Mouse (Mus musculus) megakaryocyte, adult 5-6 weeks (primary cell): ENCODE data around the gene Scfd2. TPM values are rescaled to one million over a fixed set of nuclear protein-coding genes. Genes with fewer than 3 reads are reported as not detected.
A peak's percentile ranks its signal among the peaks of the same experiment; 100 is the strongest.

ENCODE experiments used
- ATAC-seq: 2 replicates; pipeline ENCODE4 v1.8.0; 2016; ENCODE audit warnings: mild to moderate bottlenecking, inconsistent platforms; ENCODE audit not compliant: poor library complexity, severe bottlenecking
- total RNA-seq, 2 experiments: library from RNA; stranded (forward) in 1 of 2; stranded (reverse) in 1 of 2; fragments of 153-499, 151-499 nt in 1 of 2; fragments of 221-1000, 200-1000 nt in 1 of 2; gene quantifications; 2 replicates each; pipeline versions ENCODE4 v1.2.3 to v1.2.4; 2015 to 2017

Gene Scfd2
- total RNA-seq, 2 experiments from 2014 or later = 7.5 to 10.2 TPM

GRCm38 (mm10) chr5:74246453-74246852 is 285.1 kb downstream of the Scfd2 start:
- no peak for ATAC-seq

- ATAC-seq = no peak
Measured at GRCm38 (mm10) chr5:74245641-74246145, 285.9 kb downstream of the Scfd2 start.

- ATAC-seq = no peak
Measured at GRCm38 (mm10) chr5:74244406-74245019, 287.0 kb downstream of the Scfd2 start.

GRCm38 (mm10) chr5:74242654-74243053 is 288.9 kb downstream of the Scfd2 start:
- ATAC-seq = no peak

GRCm38 (mm10) chr5:74240926-74241680 is 290.5 kb downstream of the Scfd2 start:
- no peak for ATAC-seq

GRCm38 (mm10) chr5:74240298-74240697 is 291.3 kb downstream of the Scfd2 start:
- ATAC-seq = no peak

GRCm38 (mm10) chr5:74239369-74239768 is 292.2 kb downstream of the Scfd2 start:
- peak; percentile 57 for ATAC-seq

- ATAC-seq = no peak
Measured at GRCm38 (mm10) chr5:74233808-74234207, 297.8 kb downstream of the Scfd2 start.

- ATAC-seq = no peak
Measured at GRCm38 (mm10) chr5:74230525-74230924, 301.0 kb downstream of the Scfd2 start.

- ATAC-seq = peak; percentile 40
Measured at GRCm38 (mm10) chr5:74229775-74230413, 301.7 kb downstream of the Scfd2 start.

GRCm38 (mm10) chr5:74228938-74229337 is 302.6 kb downstream of the Scfd2 start:
- ATAC-seq = no peak

- no peak for ATAC-seq
Measured at GRCm38 (mm10) chr5:74227352-74227751, 304.2 kb downstream of the Scfd2 start.

GRCm38 (mm10) chr5:74226183-74226582 is 305.4 kb downstream of the Scfd2 start:
- no peak for ATAC-seq

GRCm38 (mm10) chr5:74224480-74224879 is 307.1 kb downstream of the Scfd2 start:
- no peak for ATAC-seq

GRCm38 (mm10) chr5:74222626-74223025 is 308.9 kb downstream of the Scfd2 start:
- no peak for ATAC-seq

- ATAC-seq = no peak
Measured at GRCm38 (mm10) chr5:74218524-74218923, 313.0 kb downstream of the Scfd2 start.

GRCm38 (mm10) chr5:74215125-74215524 is 316.4 kb downstream of the Scfd2 start:
- no peak for ATAC-seq

GRCm38 (mm10) chr5:74214501-74215110 is 317.0 kb downstream of the Scfd2 start:
- no peak for ATAC-seq

GRCm38 (mm10) chr5:74211346-74211745 is 320.2 kb downstream of the Scfd2 start:
- ATAC-seq = no peak

- no peak for ATAC-seq
Measured at GRCm38 (mm10) chr5:74209640-74210039, 321.9 kb downstream of the Scfd2 start.

- no peak for ATAC-seq
Measured at GRCm38 (mm10) chr5:74208438-74208837, 323.1 kb downstream of the Scfd2 start.
